ENCODE assay signal across 8 mouse cellular contexts in genomic region chr3:133085858-133086257, GRCm38 (mm10). TPM values are rescaled to one million over a fixed set of nuclear protein-coding genes. Genes with fewer than 3 reads are reported as not detected.
DNase-seq lines count a peak whose midpoint lies in the region; ATAC-seq and TF ChIP-seq lines count a peak whose summit lies in the region.

No protein-coding gene starts in this region.

- H3K9me3 ChIP-seq in kidney, embryonic 14.5 days (ENCODE audit: control insufficient read depth, low read length) = no peaks in the 10 kb centered on the region
- no peaks in the 10 kb centered on the region for H3K9me3 ChIP-seq in forebrain, embryonic 13.5 days (replicated peaks)
- H3K9me3 ChIP-seq in liver, postnatal 0 days (ENCODE audit: low read length) = no peaks in the 10 kb centered on the region
- no peaks in the 10 kb centered on the region for H3K9me3 ChIP-seq in stomach, embryonic 15.5 days

- H3K27me3 ChIP-seq in kidney, embryonic 14.5 days (ENCODE audit: control insufficient read depth, insufficient read depth, low read length) = no peaks in the 10 kb centered on the region
- H3K27me3 ChIP-seq in forebrain, embryonic 13.5 days = no peaks in the 10 kb centered on the region
- no peaks in the 10 kb centered on the region for H3K27me3 ChIP-seq in liver, postnatal 0 days (ENCODE audit: insufficient read depth, low read length)
- H3K27me3 ChIP-seq in stomach, embryonic 15.5 days (replicated peaks) = no peaks in the 10 kb centered on the region

- no peak overlapping the region for H3K27ac ChIP-seq in kidney, embryonic 14.5 days (ENCODE audit: low read depth, low read length)
- no peak overlapping the region for H3K27ac ChIP-seq in forebrain, embryonic 13.5 days
- no peak overlapping the region for H3K27ac ChIP-seq in liver, postnatal 0 days (ENCODE audit: low read depth)
- no peak overlapping the region for H3K27ac ChIP-seq in stomach, embryonic 15.5 days

- WGBS in kidney, embryonic 14.5 days = 69% methylated on average over 3 of the region's 3 CpGs
- 68% methylated on average over 3 of the region's 3 CpGs for WGBS in forebrain, embryonic 13.5 days
- WGBS in liver, postnatal 0 days (ENCODE audit: insufficient replicate concordance) = 58% methylated on average over 3 of the region's 3 CpGs
- WGBS in stomach, embryonic 15.5 days = 54% methylated on average over 3 of the region's 3 CpGs

- 0 out of 2 replicates have a peak, but pooled peaks have one; percentile 55 for ATAC-seq in kidney, embryonic 14.5 days (ENCODE audit: low FRiP score, low TSS enrichment)
- peak; percentile 83 for ATAC-seq in forebrain, embryonic 13.5 days
- ATAC-seq in liver, postnatal 0 days = no peak
- ATAC-seq in stomach, embryonic 15.5 days (ENCODE audit: insufficient read depth, low FRiP score, low read depth) = 0 out of 2 replicates have a peak, but pooled peaks have one; percentile 47

- no peak overlapping the region for H3K4me2 ChIP-seq in kidney, embryonic 14.5 days (replicated peaks; ENCODE audit: low read depth, low read length)
- no peak overlapping the region for H3K4me2 ChIP-seq in forebrain, embryonic 13.5 days
- H3K4me2 ChIP-seq in liver, postnatal 0 days (ENCODE audit: low read depth, low read length) = no peak overlapping the region
- no peak overlapping the region for H3K4me2 ChIP-seq in stomach, embryonic 15.5 days

- no peak overlapping the region for H3K9ac ChIP-seq in kidney, embryonic 14.5 days (ENCODE audit: low read depth, low read length)
- H3K9ac ChIP-seq in forebrain, embryonic 13.5 days = no peak overlapping the region
- H3K9ac ChIP-seq in liver, postnatal 0 days (replicated peaks) = no peak overlapping the region
- H3K9ac ChIP-seq in stomach, embryonic 15.5 days = no peak overlapping the region

- H3K4me1 ChIP-seq in kidney, embryonic 14.5 days (ENCODE audit: control insufficient read depth, insufficient read depth, low read length) = 0 out of 2 replicates have a peak, but pooled peaks cover 4% of the 10 kb centered on the region
- peaks cover 17% of the 10 kb centered on the region for H3K4me1 ChIP-seq in forebrain, embryonic 13.5 days
- peaks cover 3% of the 10 kb centered on the region; the same call in 1 of the 2 replicates for H3K4me1 ChIP-seq in liver, postnatal 0 days (ENCODE audit: insufficient read depth)
- no peaks in the 10 kb centered on the region for H3K4me1 ChIP-seq in stomach, embryonic 15.5 days

- peak; percentile 66 for TF ChIP-seq CTCF in liver, postnatal 0 days (IDR thresholded peaks at IDR 0.05; ENCODE audit: low read depth)

- no peak overlapping the region for H3K4me3 ChIP-seq in kidney, embryonic 14.5 days (ENCODE audit: low read length)
- no peak overlapping the region for H3K4me3 ChIP-seq in forebrain, embryonic 13.5 days
- no peak overlapping the region for H3K4me3 ChIP-seq in liver, postnatal 0 days (ENCODE audit: low read depth, low read length)
- no peak overlapping the region for H3K4me3 ChIP-seq in stomach, embryonic 15.5 days (replicated peaks)

- no peak for DNase-seq in kidney, adult 11 months
- DNase-seq in MN1 (ENCODE audit: low spot score) = peak; percentile 65
- DNase-seq in liver, postnatal 0 days = no peak
- no peak for DNase-seq in right cerebral cortex, postnatal 14 days
- no peak for DNase-seq in right cerebral cortex, postnatal 36 days (ENCODE audit: low spot score in 2 of 2)

- peaks cover 35% of the 10 kb centered on the region for H3K36me3 ChIP-seq in kidney, embryonic 14.5 days (ENCODE audit: control insufficient read depth, insufficient read depth, low read length)
- peaks cover 31% of the 10 kb centered on the region for H3K36me3 ChIP-seq in forebrain, embryonic 13.5 days (ENCODE audit: poor library complexity, severe bottlenecking)
- H3K36me3 ChIP-seq in liver, postnatal 0 days (replicated peaks; ENCODE audit: insufficient read depth, low read length) = peaks cover 24% of the 10 kb centered on the region
- peaks cover 17% of the 10 kb centered on the region; the same call in 1 of the 2 replicates for H3K36me3 ChIP-seq in stomach, embryonic 15.5 days

- TF ChIP-seq EP300 in liver, postnatal 0 days (IDR thresholded peaks at IDR 0.05; ENCODE audit: low read depth) = no peak

RNA-seq across cellular contexts. Expression of gene Ints12, which starts 5.8 kb away (rescaled TPM):
- polyA plus RNA-seq in kidney, embryonic 14.5 days (2014; fragmentation: Nextera tagmentation; extraction: Ambion mirVana) = 20.7 and 27.1 TPM in 2 replicates
- polyA plus RNA-seq in forebrain, embryonic 13.5 days (2015; fragmentation: Nextera tagmentation; extraction: Ambion mirVana) = 21.3 and 22.7 TPM in 2 replicates
- 7.9 and 9.0 TPM in 2 replicates for polyA plus RNA-seq in liver, postnatal 0 days (2015; fragmentation: Nextera tagmentation; extraction: Ambion mirVana)
- polyA plus RNA-seq in stomach, embryonic 15.5 days (2015; fragmentation: Nextera tagmentation; extraction: Ambion mirVana) = 20.9 and 24.4 TPM in 2 replicates

RNA-seq across cellular contexts. Expression of gene Gstcd, which starts 6.0 kb away (rescaled TPM):
- polyA plus RNA-seq in kidney, embryonic 14.5 days (2014; fragmentation: Nextera tagmentation; extraction: Ambion mirVana) = 9.6 and 12.5 TPM in 2 replicates
- 6.6 and 6.7 TPM in 2 replicates for polyA plus RNA-seq in forebrain, embryonic 13.5 days (2015; fragmentation: Nextera tagmentation; extraction: Ambion mirVana)
- polyA plus RNA-seq in liver, postnatal 0 days (2015; fragmentation: Nextera tagmentation; extraction: Ambion mirVana) = 1.4 and 1.6 TPM in 2 replicates
- 6.6 and 6.9 TPM in 2 replicates for polyA plus RNA-seq in stomach, embryonic 15.5 days (2015; fragmentation: Nextera tagmentation; extraction: Ambion mirVana)
